Mouse (Mus musculus): ENCODE data around the gene Tcea3.

- TF ChIP-seq CTCF (IDR thresholded peaks at IDR 0.05; ENCODE audit: low read depth) (no peak), EP300 (IDR thresholded peaks at IDR 0.05; ENCODE audit: low read depth) (no peak)
Measured at GRCm38 (mm10) chr4:136218595-136219214, 28.8 kb upstream of the Tcea3 start.

Data from liver, postnatal 0 days (tissue).